Mouse (Mus musculus) neutrophil, adult 65 days (primary cell): ENCODE data around the gene Kcnk7. TPM values are rescaled to one million over a fixed set of nuclear protein-coding genes. Genes with fewer than 3 reads are reported as not detected.

Experiments
- total RNA-seq: library from RNA; stranded (reverse); gene quantifications from 2 replicates; pipeline ENCODE4 v1.2.4, GENCODE M21; 2023

The Kcnk7 gene
- total RNA-seq = not detected in 2 replicates

DNA sequence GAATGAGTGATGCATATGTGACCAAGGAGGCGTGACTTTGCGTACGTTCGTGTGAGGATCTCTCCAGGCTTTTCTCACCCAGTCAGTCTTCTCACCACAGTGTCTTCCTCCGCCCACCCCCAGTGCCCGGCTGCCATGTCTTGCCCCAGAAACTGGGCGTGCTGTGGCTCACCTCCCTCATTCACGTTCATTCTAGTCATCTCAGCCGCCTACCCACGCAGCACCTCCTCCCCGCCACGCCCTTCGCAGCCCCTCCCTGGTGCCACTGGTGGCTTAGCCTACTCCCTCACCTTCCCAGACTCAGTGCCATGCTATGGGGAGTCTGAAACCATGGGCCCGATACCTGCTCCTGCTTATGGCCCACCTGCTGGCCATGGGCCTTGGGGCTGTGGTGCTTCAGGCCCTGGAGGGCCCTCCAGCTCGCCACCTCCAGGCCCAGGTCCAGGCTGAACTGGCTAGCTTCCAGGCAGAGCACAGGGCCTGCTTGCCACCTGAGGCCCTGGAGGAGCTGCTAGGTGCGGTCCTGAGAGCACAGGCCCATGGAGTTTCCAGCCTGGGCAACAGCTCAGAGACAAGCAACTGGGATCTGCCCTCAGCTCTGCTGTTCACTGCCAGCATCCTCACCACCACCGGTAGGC lies at the start of gene Kcnk7:
Gene Kcnk7, plus strand, starts transcription at position 205 of the 638 bp plus-strand sequence.

DNA sequence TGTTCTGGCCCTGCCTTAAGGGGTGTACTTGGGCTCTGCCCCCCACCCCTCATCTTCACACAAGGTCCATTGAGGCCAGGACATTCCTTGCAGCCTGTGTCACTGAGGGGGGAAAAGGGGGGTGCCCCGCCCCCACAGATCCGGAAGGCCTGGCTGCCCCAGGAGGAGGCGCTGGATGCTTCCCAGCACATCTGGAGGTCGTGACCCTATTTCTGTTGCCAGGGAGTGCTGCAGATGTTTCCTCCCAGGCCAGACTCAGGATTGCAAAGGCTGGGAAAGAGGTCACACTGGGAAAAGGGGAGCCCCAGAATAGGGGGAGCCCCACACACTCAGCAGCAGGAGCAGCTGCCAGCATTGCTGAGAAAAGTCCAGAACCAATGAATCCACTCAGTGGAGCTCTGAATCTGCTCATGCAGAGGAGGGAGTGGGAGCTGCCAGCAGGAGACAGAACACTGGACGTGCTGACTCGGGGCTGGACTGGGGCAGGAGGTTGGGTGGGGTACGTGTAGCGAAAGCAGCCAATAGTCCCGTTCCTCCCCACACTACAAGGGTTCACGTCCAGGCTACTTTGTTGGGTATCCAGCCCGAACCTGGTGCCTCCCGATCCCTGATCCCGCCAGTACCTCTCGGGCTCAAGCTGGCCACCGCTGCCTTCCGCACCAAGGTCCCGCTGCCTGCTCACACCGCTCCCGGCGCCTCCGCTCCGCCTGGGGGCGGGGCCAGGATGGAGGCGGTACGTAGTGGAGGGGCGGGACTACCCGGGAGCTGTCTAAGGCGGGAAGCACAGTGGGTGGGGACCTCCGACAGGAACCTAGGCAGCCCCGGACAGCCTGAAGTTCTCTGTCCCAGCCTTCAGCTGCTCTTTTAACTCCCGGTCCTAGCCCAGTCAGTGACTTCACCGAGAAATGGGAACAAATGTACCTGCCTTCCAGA lies 40.9 kb upstream of the Kcnk7 start, which contains the start of gene Sipa1:
Gene Sipa1, minus strand, starts transcription at position 727 of the 933 bp plus-strand sequence.

GRCm38 (mm10) chr19:5688200-5689087 lies 15.7 kb upstream of the Kcnk7 start, which contains the start of the genes Map3k11 and Pcnx3:
Gene Map3k11, plus strand, starts transcription at chr19:5688742.
Gene Pcnx3, minus strand, starts transcription at chr19:5688908.

DNA sequence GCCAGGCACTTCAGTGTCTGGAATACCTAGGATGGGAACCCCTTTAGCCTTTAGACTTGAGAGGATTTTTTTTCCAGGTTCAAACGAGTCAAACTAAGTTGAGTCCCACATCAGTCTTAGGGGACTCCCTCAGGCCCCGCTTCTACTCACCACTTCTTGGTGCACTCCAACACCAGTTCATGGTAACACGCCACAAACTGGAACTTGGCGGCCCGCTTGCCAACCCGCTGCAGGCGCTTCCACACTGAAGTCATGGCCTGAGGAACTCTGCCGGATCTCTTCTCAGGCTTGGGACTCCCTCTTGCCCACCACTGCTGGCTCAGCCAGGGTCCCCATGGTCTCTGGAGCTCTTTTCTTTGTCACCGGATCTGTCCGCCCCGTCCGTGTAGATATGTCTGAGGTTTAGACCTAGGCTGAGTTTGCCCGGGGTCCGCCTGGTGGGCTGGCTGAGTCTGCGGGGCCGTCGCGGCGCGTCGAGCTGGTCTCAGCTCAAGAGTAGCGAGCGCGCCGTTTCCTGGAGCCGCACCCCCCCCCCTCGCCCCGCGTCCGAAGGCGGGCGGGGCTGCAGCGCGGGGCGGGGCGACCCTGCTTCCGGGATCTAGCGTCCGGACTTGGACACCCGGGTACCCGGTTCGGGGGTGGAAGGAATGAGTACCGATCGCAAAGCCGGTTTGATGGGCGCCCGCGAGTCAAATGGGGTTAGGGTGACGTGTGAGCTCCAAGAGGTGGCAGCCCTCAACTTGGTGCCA lies 21.8 kb downstream of the Kcnk7 start, which contains the start of gene Ehbp1l1:
Gene Ehbp1l1, minus strand, starts transcription at position 551 of the 749 bp plus-strand sequence.

GRCm38 (mm10) chr19:5729444-5729815 lies 25.3 kb downstream of the Kcnk7 start, which contains the start of gene Fam89b:
Gene Fam89b, minus strand, starts transcription at chr19:5729653.

GRCm38 (mm10) chr19:5740320-5741317 lies 36.5 kb downstream of the Kcnk7 start, which contains the start of gene Ltbp3:
Gene Ltbp3, plus strand, starts transcription at chr19:5740904.

Other genes with a start within 250 kb of the Kcnk7 start
- 0.98 and 1.6 TPM in 2 replicates for gene Ccdc85b, start 246.5 kb upstream of the Kcnk7 start, total RNA-seq
- gene Fibp, start 243.8 kb upstream of the Kcnk7 start, total RNA-seq = 48.7 and 54.0 TPM in 2 replicates
- 0.51 TPM in 1 of 2 replicates, not detected in the other for gene Ctsw, start 235.9 kb upstream of the Kcnk7 start, total RNA-seq
- gene Efemp2, start 230.4 kb upstream of the Kcnk7 start, total RNA-seq = 0.79 TPM in 1 of 2 replicates, not detected in the other
- gene Mus81, start 216.0 kb upstream of the Kcnk7 start, total RNA-seq = 11.7 and 16.5 TPM in 2 replicates
- 1,517 and 1,622 TPM in 2 replicates for gene Cfl1, start 213.9 kb upstream of the Kcnk7 start, total RNA-seq
- gene 1700020D05Rik, start 200.6 kb upstream of the Kcnk7 start, total RNA-seq = not detected in 2 replicates
- gene Snx32, start 193.8 kb upstream of the Kcnk7 start, total RNA-seq = 1.5 and 2.2 TPM in 2 replicates
- gene Ovol1, start 143.7 kb upstream of the Kcnk7 start, total RNA-seq = 0.16 TPM in 1 of 2 replicates, not detected in the other
- 59.9 and 83.2 TPM in 2 replicates for gene Ap5b1, start 136.3 kb upstream of the Kcnk7 start, total RNA-seq
- 134 and 135 TPM in 2 replicates for gene Rnaseh2c, start 102.5 kb upstream of the Kcnk7 start, total RNA-seq
- gene Kat5, start 94.1 kb upstream of the Kcnk7 start, total RNA-seq = 84.1 and 85.2 TPM in 2 replicates
- 91.9 and 100 TPM in 2 replicates for gene Rela, start 66.9 kb upstream of the Kcnk7 start, total RNA-seq
- 199 and 219 TPM in 2 replicates for gene Sipa1, start 40.7 kb upstream of the Kcnk7 start, total RNA-seq
- gene Map3k11, start 15.6 kb upstream of the Kcnk7 start, total RNA-seq = 78.5 and 101 TPM in 2 replicates
- gene Pcnx3, start 15.5 kb upstream of the Kcnk7 start, total RNA-seq = 60.5 and 93.2 TPM in 2 replicates
- gene Ehbp1l1, start 21.9 kb downstream of the Kcnk7 start, total RNA-seq = 131 and 170 TPM in 2 replicates
- 46.0 and 48.4 TPM in 2 replicates for gene Fam89b, start 25.3 kb downstream of the Kcnk7 start, total RNA-seq
- 1.1 and 1.7 TPM in 2 replicates for gene Ltbp3, start 36.5 kb downstream of the Kcnk7 start, total RNA-seq
- gene Scyl1, start 67.1 kb downstream of the Kcnk7 start, total RNA-seq = 52.7 and 72.2 TPM in 2 replicates
- gene Frmd8, start 170.9 kb downstream of the Kcnk7 start, total RNA-seq = 53.4 and 72.9 TPM in 2 replicates
- 45.7 and 49.6 TPM in 2 replicates for gene Slc25a45, start 173.4 kb downstream of the Kcnk7 start, total RNA-seq
- 1.3 and 3.5 TPM in 2 replicates for gene Tigd3, start 189.8 kb downstream of the Kcnk7 start, total RNA-seq
- 99.1 and 105 TPM in 2 replicates for gene Dpf2, start 208.6 kb downstream of the Kcnk7 start, total RNA-seq
- 8.3 and 10.1 TPM in 2 replicates for gene Cdc42ep2, start 220.4 kb downstream of the Kcnk7 start, total RNA-seq